Comparison of ENCODE assay signal across 14 mouse cellular contexts in genomic region chr7:122296805-122297204, GRCm38 (mm10).
"Had no signal": no experiment of that assay in that cellular context is flagged by ENCODE, and none has a peak within 500 bp of the region (broad histone marks: within the 10 kb centered on the region; RNA-seq: fewer than 3 reads in every experiment).

No protein-coding gene starts in this region.

- H3K27me3 ChIP-seq: midbrain, embryonic 15.5 days had no signal

- H3K4me1 ChIP-seq: limb, embryonic 15.5 days; liver, embryonic 12.5 days; lung, embryonic 15.5 days; midbrain, embryonic 15.5 days; neural tube, embryonic 12.5 days had no signal

- ATAC-seq: liver, embryonic 12.5 days; midbrain, embryonic 15.5 days had no signal

- H3K27ac ChIP-seq: kidney, postnatal 0 days; limb, embryonic 15.5 days; liver, embryonic 12.5 days; lung, embryonic 15.5 days; midbrain, embryonic 15.5 days; neural tube, embryonic 12.5 days had no signal

- H3K4me3 ChIP-seq: limb, embryonic 15.5 days; liver, embryonic 12.5 days; lung, embryonic 15.5 days; midbrain, embryonic 15.5 days; neural tube, embryonic 12.5 days had no signal

- H3K9ac ChIP-seq: limb, embryonic 15.5 days; liver, embryonic 12.5 days; lung, embryonic 15.5 days; midbrain, embryonic 15.5 days; neural tube, embryonic 12.5 days had no signal

- H3K9me3 ChIP-seq: limb, embryonic 15.5 days; lung, embryonic 15.5 days; midbrain, embryonic 15.5 days; neural tube, embryonic 12.5 days had no signal

- H3K36me3 ChIP-seq: limb, embryonic 15.5 days; liver, embryonic 12.5 days; lung, embryonic 15.5 days; midbrain, embryonic 15.5 days; neural tube, embryonic 12.5 days had no signal

- H3K4me2 ChIP-seq: limb, embryonic 15.5 days; liver, embryonic 12.5 days; lung, embryonic 15.5 days; midbrain, embryonic 11.5 days; midbrain, embryonic 15.5 days; neural tube, embryonic 12.5 days had no signal

- DNase-seq: kidney, postnatal 36 days; lung, postnatal 14 days; retina, postnatal 1 day; right cerebral cortex, postnatal 4 days; spleen, adult 18-20 months; thymus, adult 18-20 months; thymus, postnatal 14 days had no signal
